Mouse (Mus musculus) forebrain, embryonic 11.5 days (tissue): ENCODE data around the gene Nans. TPM values are rescaled to one million over a fixed set of nuclear protein-coding genes. Genes with fewer than 3 reads are reported as not detected.

Experiments used
- ATAC-seq: fragments of 200-750 bp; cut with Nextera tagmentation; replicated peaks from 2 replicates; pipeline ENCODE4 v1.8.0; 2017; ENCODE audit warnings: moderate TSS enrichment; ENCODE audit not compliant: low FRiP score
- DNase-seq: peaks from one replicate; pipeline ENCODE4 v3.0.0-alpha.2; 2017; ENCODE audit warnings: low spot score
- H3K27ac ChIP-seq: fragments of 300-500 bp; sonication (generic); 2 replicates; pipeline ENCODE4 v1.5.1; 2014; ENCODE audit warnings: low read depth, low read length
- H3K27me3 ChIP-seq: fragments of 300-500 bp; sonication (generic); 2 replicates; pipeline ENCODE4 v1.6.1; 2014; ENCODE audit warnings: mild to moderate bottlenecking, low read length, mixed read lengths; ENCODE audit not compliant: control insufficient read depth, insufficient read depth
- H3K36me3 ChIP-seq: fragments of 300-500 bp; sonication (generic); 2 replicates; pipeline ENCODE4 v1.6.1; 2014; ENCODE audit warnings: mild to moderate bottlenecking, low read length, moderate library complexity, mixed read lengths; ENCODE audit not compliant: control insufficient read depth, insufficient read depth
- H3K4me1 ChIP-seq: fragments of 300-500 bp; sonication (generic); replicated peaks from 2 replicates; pipeline ENCODE4 v1.6.1; 2014; ENCODE audit warnings: low read length, mixed read lengths; ENCODE audit not compliant: control insufficient read depth, insufficient read depth
- H3K4me2 ChIP-seq: fragments of 300-500 bp; sonication (generic); 2 replicates; pipeline ENCODE4 v1.6.1; 2014; ENCODE audit warnings: low read depth, mild to moderate bottlenecking, low read length, moderate library complexity, mixed read lengths; ENCODE audit not compliant: severe bottlenecking
- H3K4me3 ChIP-seq: fragments of 300-500 bp; sonication (generic); 2 replicates; pipeline ENCODE4 v1.5.1; 2014; ENCODE audit warnings: low read depth, low read length
- H3K9ac ChIP-seq: fragments of 300-500 bp; sonication (generic); 2 replicates; pipeline ENCODE4 v1.6.1; 2014; ENCODE audit warnings: low read length
- H3K9me3 ChIP-seq: fragments of 300-500 bp; sonication (generic); 2 replicates; pipeline ENCODE4 v1.6.1; 2016; ENCODE audit warnings: low read length, mixed read lengths; ENCODE audit not compliant: control insufficient read depth
- WGBS: fragments of 180-500 bp; shearing (Covaris S2); extraction: QIAGEN DNeasy Blood & Tissue Kit; methylation state at CpG from one replicate; pipeline ENCODE4 v1.1.7; 2014; 5-methylcytosine and 5-hydroxymethylcytosine counted together
- polyA plus RNA-seq: library from polyadenylated mRNA; unstranded; fragments of >200 nt; fragmentation: Nextera tagmentation; extraction: Ambion mirVana; gene quantifications from 2 replicates; pipeline ENCODE4 v1.2.1, GENCODE M21; 2014

Nans gene
- polyA plus RNA-seq, 1 experiment from 2014 or later, result 70.8 TPM

- Histone ChIP-seq H3K4me3 (no peak overlapping the region), H3K4me1 (no peaks in the 10 kb centered on the region), H3K27ac (no peak overlapping the region), H3K27me3 (no peaks in the 10 kb centered on the region), H3K9me3 (no peaks in the 10 kb centered on the region), H3K36me3 (no peaks in the 10 kb centered on the region; the same call in 1 of the 2 replicates), H3K9ac (no peak overlapping the region), H3K4me2 (no peak overlapping the region; the same call in 1 of the 2 replicates)
- WGBS, result 11% methylated on average over 4 of the region's 4 CpGs
- ATAC-seq (no peak), DNase-seq (no peak)
These were observed 9.9 kb downstream of the Nans start for GRCm38 (mm10) chr4:46498976-46499375.

- DNase-seq, result no peak
- ATAC-seq, result no peak
- no peak overlapping the region for H3K9ac ChIP-seq
- no peaks in the 10 kb centered on the region; the same call in 1 of the 2 replicates for H3K36me3 ChIP-seq
- H3K4me1 ChIP-seq, result peaks cover 6% of the 10 kb centered on the region
- no peak overlapping the region for H3K4me2 ChIP-seq
- no peak overlapping the region for H3K27ac ChIP-seq
- H3K4me3 ChIP-seq, result no peak overlapping the region
- 73% methylated on average over 16 of the region's 16 CpGs for WGBS
- H3K9me3 ChIP-seq, result no peaks in the 10 kb centered on the region
- peaks cover 9% of the 10 kb centered on the region for H3K27me3 ChIP-seq
These were observed 13.8 kb downstream of the Nans start for GRCm38 (mm10) chr4:46502606-46503502.

GRCm38 (mm10) chr4:46503881-46504280, 14.8 kb downstream of the Nans start:
- H3K4me1 ChIP-seq, result peaks cover 6% of the 10 kb centered on the region
- H3K27me3 ChIP-seq, result peaks cover 9% of the 10 kb centered on the region
- ATAC-seq, result no peak
- 90% methylated on average over 3 of the region's 3 CpGs for WGBS
- H3K36me3 ChIP-seq, result no peaks in the 10 kb centered on the region; the same call in 1 of the 2 replicates
- no peak for DNase-seq
- H3K4me2 ChIP-seq, result no peak overlapping the region
- H3K4me3 ChIP-seq, result no peak overlapping the region
- no peaks in the 10 kb centered on the region for H3K9me3 ChIP-seq
- H3K9ac ChIP-seq, result no peak overlapping the region
- H3K27ac ChIP-seq, result no peak overlapping the region

- H3K27ac ChIP-seq, result no peak overlapping the region
- WGBS, result 84% methylated on average over 8 of the region's 8 CpGs
- H3K9ac ChIP-seq, result no peak overlapping the region
- DNase-seq (no peak), ATAC-seq (no peak)
- H3K36me3 ChIP-seq, result no peaks in the 10 kb centered on the region; the same call in 1 of the 2 replicates
- H3K4me3 ChIP-seq, result no peak overlapping the region
- peaks cover 9% of the 10 kb centered on the region for H3K27me3 ChIP-seq
- H3K4me1 ChIP-seq, result peaks cover 6% of the 10 kb centered on the region
- H3K9me3 ChIP-seq, result no peaks in the 10 kb centered on the region
- H3K4me2 ChIP-seq, result no peak overlapping the region
These were observed 16.5 kb downstream of the Nans start for GRCm38 (mm10) chr4:46505361-46506057.

GRCm38 (mm10) chr4:46506801-46507610, 18.0 kb downstream of the Nans start:
- Histone ChIP-seq H3K4me1 (peaks cover 6% of the 10 kb centered on the region), H3K27ac (no peak overlapping the region), H3K4me2 (peak overlapping the region; percentile 83), H3K27me3 (peaks cover 9% of the 10 kb centered on the region), H3K4me3 (peak overlapping the region; percentile 53), H3K9me3 (no peaks in the 10 kb centered on the region), H3K9ac (peak overlapping the region; percentile 55), H3K36me3 (no peaks in the 10 kb centered on the region; the same call in 1 of the 2 replicates)
- ATAC-seq, result peak; percentile 96
- under 1% methylated on average over 91 of the region's 94 CpGs for WGBS
- peak; percentile 98 for DNase-seq

GRCm38 (mm10) chr4:46507736-46508460, 18.9 kb downstream of the Nans start:
- no peaks in the 10 kb centered on the region for H3K9me3 ChIP-seq
- peaks cover 9% of the 10 kb centered on the region for H3K27me3 ChIP-seq
- 0 out of 2 replicates have a peak, but pooled peaks have one; percentile 64 for ATAC-seq

GRCm38 (mm10) chr4:46520491-46520890, 31.4 kb downstream of the Nans start:
- 86% methylated on average over 2 of the region's 2 CpGs for WGBS
- ATAC-seq, result no peak
- no peak overlapping the region for H3K27ac ChIP-seq

More at GRCm38 (mm10) chr4:46507736-46508460, 18.9 kb downstream of the Nans start:
- Histone ChIP-seq H3K4me1 (peaks cover 6% of the 10 kb centered on the region), H3K36me3 (no peaks in the 10 kb centered on the region; the same call in 1 of the 2 replicates), H3K4me2 (peak overlapping the region; percentile 83; the same call in 1 of the 2 replicates), H3K27ac (no peak overlapping the region), H3K4me3 (peak overlapping the region; percentile 53; the same call in 1 of the 2 replicates), H3K9ac (no peak overlapping the region)
- 11% methylated on average over 16 of the region's 16 CpGs for WGBS
- DNase-seq, result peak; percentile 82

More at GRCm38 (mm10) chr4:46520491-46520890, 31.4 kb downstream of the Nans start:
- H3K4me1 ChIP-seq, result no peaks in the 10 kb centered on the region
- H3K4me2 ChIP-seq, result no peak overlapping the region
- DNase-seq, result no peak
- H3K27me3 ChIP-seq, result no peaks in the 10 kb centered on the region
- no peaks in the 10 kb centered on the region for H3K9me3 ChIP-seq
- no peak overlapping the region for H3K9ac ChIP-seq
- no peak overlapping the region for H3K4me3 ChIP-seq
- H3K36me3 ChIP-seq, result no peaks in the 10 kb centered on the region
